Mouse (Mus musculus): ENCODE measurements around the gene Vps52. TPM values are rescaled to one million over a fixed set of nuclear protein-coding genes. Genes with fewer than 3 reads are reported as not detected.

Vps52 gene
- total RNA-seq, 1 experiment from 2014 or later, result 18.1 TPM

DNA sequence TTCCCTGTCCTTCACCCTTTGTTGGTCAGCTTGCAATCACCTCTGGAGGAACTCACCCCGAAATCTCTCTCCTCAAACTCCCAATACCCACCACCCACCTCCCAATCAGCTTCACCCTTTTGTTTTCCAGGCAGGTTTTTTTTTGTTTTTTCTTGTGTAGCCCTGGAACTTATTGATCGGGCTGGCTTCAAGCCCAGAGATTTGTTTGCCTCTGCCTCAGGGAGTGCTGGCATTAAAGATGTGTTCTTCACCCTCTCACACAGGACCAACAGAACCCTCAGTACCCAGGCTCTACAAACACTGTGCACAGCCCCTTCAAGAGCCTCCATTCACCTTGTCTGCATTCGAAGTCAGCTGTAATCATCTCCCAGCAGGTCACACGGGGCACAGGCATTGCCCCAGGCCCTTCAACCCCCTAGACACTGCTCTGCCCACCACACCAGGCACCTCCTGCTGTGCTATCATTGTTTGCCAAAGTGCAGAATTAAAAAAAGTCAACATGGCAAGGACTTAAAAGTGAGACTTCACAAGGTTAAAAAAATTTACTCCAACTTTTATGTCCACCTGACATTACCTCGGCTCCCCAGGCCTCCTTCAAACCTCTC lies 1.5 kb upstream of the Vps52 start:
- no peak for ATAC-seq (replicated peaks in 1 of 2; ENCODE audit: insufficient read depth in 1 of 2, low FRiP score in 2 of 2, low TSS enrichment in 1 of 2, low read depth in 1 of 2, poor library complexity in 2 of 2, severe bottlenecking in 2 of 2)

DNA sequence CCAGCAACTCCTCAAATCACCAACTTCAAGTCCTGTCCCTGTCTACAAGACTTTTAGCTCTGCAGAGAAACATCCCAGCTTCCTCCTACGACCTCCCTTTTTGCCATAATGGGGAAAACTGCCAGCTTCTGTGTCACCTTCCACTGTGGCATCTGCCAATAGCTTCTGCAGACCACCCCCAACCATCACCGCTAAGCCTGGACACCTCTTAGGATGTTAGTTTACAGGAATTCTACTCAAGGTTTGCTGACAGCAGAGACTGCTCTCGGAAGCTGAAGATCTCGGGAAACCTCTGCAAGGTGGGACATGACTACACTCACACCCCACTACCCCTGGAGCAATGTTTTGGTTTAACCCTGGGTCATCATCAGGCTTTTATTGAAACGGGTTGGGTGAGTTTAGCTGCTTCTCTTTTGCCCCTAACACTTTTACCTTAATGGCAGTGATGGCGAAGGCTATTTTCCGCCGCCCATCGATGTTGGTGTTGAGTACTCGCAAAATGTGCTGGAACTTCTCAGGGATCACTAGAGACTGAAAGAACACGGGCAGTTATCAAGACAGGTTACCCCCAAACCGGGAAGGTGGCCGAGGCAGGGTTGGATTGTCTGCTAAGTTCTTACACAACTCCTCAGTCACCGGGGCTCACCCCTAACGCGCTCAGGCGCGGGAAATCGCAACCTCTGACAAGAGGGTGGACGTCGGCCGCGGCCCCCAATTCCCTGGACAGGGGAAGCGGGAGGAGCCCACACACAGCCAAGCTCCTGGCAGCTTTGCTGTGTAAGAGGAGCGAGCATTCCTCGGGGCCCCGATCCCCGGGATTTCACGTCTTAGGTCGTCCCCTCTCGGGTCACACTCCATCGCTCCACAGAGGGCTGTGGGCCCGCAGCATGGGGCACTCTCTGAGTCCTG lies 712 bp upstream of the Vps52 start:
- 0 out of 4 replicates have a peak, but pooled peaks have one; percentile 1 for ATAC-seq (replicated peaks in 1 of 2; ENCODE audit: insufficient read depth in 1 of 2, low FRiP score in 2 of 2, low TSS enrichment in 1 of 2, low read depth in 1 of 2, poor library complexity in 2 of 2, severe bottlenecking in 2 of 2)

DNA sequence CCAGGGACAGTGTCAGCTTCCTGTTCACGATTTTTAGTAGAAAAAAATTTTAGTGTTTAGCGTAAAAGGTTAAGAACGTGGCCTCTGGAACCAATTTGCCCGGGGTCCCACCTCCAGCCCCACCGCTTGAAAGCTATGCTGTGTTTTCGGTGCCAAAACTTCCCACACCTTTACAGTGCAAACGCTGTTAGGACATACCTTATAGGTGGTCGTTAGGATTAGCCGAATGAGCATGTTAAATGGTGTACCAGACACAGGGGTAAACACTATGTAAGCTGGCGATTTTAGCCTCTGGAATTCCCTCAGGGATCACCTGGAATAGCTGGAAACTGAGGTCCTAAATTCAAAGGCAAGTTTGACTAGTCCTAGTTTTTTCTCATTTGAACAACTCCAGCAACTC lies 724 bp downstream of the Vps52 start:
- ATAC-seq (replicated peaks in 1 of 2; ENCODE audit: insufficient read depth in 1 of 2, low FRiP score in 2 of 2, low TSS enrichment in 1 of 2, low read depth in 1 of 2, poor library complexity in 2 of 2, severe bottlenecking in 2 of 2), result no peak

DNA sequence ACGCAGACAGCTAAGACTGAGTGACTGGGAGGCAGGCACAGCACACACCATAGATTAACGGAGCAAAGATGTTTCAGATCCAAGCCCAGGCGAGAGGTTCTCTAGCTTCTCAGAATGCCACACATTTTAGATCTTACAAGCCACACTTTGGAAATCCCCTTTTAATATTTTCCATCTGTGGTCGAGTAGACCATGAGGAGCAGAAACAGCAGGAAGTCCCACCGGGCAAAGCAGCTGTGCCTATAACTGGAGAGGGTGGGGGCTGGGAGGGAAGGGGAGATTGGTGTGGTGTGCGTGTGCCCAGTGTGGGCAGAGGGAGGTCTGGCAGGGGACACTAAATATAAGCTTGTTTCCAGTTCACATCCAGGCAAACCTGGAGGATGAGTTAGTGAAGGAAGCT lies 1.9 kb downstream of the Vps52 start:
- no peak for ATAC-seq (replicated peaks in 1 of 2; ENCODE audit: insufficient read depth in 1 of 2, low FRiP score in 2 of 2, low TSS enrichment in 1 of 2, low read depth in 1 of 2, poor library complexity in 2 of 2, severe bottlenecking in 2 of 2)

DNA sequence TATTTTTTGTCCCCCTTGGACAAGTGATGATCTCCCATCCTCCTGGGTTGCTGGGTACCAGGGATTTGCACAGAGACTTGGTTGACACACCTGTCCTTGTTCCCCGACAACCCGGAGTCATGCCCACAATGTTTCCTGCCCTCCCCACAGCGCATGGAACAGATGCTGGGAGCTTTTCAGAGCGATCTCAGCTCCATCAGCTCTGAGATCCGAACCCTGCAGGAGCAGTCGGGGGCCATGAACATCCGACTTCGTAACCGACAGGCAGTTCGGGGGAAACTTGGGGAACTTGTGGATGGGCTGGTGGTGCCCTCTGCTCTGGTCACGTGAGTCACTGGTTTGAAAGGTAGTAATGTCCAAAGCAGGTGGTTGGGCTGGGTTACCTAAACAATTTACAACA lies 2.8 kb downstream of the Vps52 start:
- ATAC-seq (replicated peaks in 1 of 2; ENCODE audit: insufficient read depth in 1 of 2, low FRiP score in 2 of 2, low TSS enrichment in 1 of 2, low read depth in 1 of 2, poor library complexity in 2 of 2, severe bottlenecking in 2 of 2), result no peak

DNA sequence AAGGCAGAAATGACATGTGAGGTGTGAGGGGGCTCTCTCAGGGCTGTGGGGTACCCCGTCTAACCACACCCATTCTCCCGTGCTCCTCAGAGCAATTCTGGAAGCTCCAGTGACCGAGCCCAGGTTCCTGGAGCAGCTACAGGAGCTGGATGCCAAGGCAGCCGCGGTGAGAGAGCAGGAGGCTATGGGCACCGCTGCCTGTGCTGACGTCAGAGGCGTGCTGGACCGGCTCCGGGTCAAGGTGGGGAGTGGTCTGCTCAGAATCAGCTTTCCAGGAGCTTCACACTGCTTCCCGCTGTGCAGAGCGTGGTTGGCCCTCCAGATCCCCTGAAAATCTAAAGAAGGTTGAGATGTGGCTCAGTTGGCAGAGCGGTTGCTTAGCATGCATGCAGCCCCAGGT lies 3.5 kb downstream of the Vps52 start:
- no peak for ATAC-seq (replicated peaks in 1 of 2; ENCODE audit: insufficient read depth in 1 of 2, low FRiP score in 2 of 2, low TSS enrichment in 1 of 2, low read depth in 1 of 2, poor library complexity in 2 of 2, severe bottlenecking in 2 of 2)

DNA sequence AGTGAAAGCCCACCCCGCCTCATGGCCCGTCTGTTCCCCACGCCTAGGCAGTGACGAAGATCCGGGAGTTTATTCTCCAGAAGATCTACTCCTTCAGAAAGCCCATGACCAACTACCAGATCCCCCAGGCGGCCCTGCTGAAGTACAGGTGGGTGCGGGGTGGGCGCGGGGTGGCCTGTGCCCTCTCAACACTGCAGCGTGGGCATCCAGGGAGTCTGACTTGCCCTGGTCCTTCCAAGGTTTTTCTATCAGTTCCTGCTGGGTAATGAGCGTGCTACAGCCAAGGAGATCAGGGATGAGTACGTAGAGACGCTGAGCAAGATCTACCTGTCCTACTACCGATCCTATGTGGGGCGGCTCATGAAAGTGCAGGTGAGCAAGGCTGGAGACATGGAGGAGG lies 4.3 kb downstream of the Vps52 start:
- ATAC-seq (replicated peaks in 1 of 2; ENCODE audit: insufficient read depth in 1 of 2, low FRiP score in 2 of 2, low TSS enrichment in 1 of 2, low read depth in 1 of 2, poor library complexity in 2 of 2, severe bottlenecking in 2 of 2), result no peak

DNA sequence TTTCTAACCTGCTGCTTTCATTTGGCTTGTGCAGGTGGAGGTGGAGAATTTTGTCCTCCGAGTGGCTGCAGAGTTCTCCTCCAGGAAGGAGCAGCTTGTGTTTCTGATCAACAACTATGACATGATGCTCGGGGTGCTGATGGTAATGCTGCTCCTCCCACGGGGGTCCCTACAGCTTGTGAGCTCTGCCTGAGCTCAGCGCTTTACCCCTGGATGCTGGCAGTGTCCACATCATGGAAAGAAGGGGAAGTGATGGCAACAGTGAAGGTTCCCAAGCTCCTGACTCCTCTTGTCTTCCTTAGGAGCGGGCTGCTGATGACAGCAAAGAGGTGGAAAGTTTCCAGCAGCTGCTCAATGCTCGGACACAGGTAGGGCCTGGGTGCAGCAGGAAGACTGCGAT lies 7.3 kb downstream of the Vps52 start:
- no peak for ATAC-seq (replicated peaks in 1 of 2; ENCODE audit: insufficient read depth in 1 of 2, low FRiP score in 2 of 2, low TSS enrichment in 1 of 2, low read depth in 1 of 2, poor library complexity in 2 of 2, severe bottlenecking in 2 of 2)

DNA sequence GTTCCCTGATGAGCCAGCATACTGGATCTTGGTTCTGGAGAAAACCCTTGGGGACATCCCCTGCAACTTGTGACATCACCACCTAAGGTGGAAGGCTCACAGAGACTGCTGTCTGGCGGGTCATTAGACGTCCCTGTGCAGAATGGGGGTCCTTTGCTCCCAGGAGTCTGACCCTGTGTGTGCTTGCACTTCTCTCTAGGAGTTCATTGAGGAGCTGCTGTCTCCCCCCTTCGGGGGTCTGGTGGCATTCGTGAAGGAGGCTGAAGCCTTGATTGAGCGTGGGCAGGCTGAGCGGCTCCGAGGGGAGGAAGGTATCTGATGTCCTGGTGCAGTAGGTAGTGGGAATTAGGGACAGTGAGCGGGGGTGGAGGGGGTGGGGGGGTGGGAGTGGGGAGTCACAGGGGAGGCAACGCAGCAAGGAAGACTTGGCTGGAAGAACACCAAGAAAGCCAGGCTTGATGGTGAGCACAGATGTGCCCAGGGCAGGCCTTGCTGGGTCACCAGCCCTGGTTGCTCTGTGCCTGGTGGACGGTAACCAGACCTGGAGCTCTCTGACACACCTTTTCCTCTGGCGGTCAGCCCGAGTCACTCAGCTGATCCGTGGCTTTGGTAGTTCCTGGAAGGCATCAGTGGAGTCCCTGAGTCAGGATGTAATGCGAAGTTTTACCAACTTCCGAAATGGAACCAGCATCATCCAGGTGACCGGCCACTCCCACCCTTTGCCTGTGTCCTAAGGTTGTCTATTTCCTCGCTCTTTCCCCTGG lies 9.7 kb downstream of the Vps52 start:
- no peak for ATAC-seq (replicated peaks in 1 of 2; ENCODE audit: insufficient read depth in 1 of 2, low FRiP score in 2 of 2, low TSS enrichment in 1 of 2, low read depth in 1 of 2, poor library complexity in 2 of 2, severe bottlenecking in 2 of 2)

DNA sequence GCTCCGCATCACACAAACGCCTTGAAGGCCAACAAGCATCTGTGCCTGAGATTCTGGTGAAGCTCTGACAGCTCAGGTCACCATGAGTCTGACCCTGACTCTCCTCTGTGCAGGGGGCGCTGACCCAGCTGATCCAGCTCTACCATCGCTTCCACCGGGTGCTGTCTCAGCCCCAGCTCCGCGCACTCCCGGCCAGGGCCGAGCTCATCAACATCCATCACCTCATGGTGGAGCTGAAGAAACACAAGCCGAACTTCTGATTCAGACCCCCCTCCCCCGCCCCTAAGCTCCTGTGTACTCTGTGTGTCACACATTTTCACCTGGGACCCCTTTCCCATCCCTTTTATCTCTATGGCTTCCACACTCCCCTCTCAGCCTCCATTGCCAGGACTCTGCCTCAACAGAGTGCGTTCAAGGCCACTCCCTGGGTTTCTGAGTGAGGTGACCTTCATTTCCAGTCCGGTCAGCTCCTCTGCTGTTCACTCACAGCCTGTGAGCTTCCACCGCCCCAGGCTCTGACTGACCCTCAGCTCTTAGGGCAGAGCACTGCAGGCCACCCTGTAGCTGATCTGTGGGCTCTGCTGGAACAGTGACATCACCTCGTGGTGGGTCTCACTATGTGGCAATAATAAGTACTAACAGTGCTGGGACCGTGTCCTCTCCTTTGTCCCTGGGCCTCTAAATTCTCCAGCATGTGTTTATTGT lies 10.4 kb downstream of the Vps52 start:
- no peak for ATAC-seq (replicated peaks in 1 of 2; ENCODE audit: insufficient read depth in 1 of 2, low FRiP score in 2 of 2, low TSS enrichment in 1 of 2, low read depth in 1 of 2, poor library complexity in 2 of 2, severe bottlenecking in 2 of 2)

DNA sequence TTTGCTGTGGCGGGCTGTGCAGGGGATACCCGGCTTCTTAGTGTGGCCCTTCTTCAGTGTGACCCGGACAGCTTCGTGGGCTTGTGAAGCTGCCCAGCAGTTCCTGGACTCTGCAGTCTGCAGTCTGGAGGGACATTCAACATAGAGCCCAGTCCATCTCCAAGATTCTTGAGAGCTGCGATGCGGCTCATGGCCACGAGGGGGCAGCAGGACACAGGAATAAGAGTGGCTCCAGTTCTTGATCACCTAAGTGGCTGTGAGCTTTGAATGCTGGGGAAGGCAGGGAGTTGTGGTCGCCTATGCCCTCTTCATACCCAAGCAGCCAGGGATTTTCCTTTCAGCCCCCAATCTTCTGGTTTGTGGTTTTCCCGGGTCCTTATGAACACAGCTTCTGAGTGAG lies 12.9 kb downstream of the Vps52 start:
- ATAC-seq (replicated peaks in 1 of 2; ENCODE audit: insufficient read depth in 1 of 2, low FRiP score in 2 of 2, low TSS enrichment in 1 of 2, low read depth in 1 of 2, poor library complexity in 2 of 2, severe bottlenecking in 2 of 2), result peak; percentile 86 to 89

DNA sequence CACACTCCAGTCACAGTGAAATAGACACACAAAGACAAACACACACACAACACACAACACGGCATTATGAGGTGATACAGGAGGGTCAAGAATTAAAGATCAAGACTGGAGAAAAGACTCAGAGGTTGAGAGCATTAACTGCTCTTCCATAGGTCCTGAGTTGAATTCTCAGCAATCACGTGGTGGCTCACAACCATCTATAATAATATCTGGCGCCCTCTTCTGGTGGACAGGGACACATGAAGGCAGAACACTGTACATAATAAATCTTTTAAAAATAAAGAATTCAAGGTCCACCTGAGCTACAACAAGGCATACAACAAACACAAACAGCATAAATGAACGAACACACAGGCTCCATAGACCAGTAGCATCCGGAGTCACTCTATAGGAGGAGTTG lies 13.3 kb downstream of the Vps52 start:
- peak in 1 of 2 experiments; percentile 26; a peak in 1 of 4 replicates for ATAC-seq (replicated peaks in 1 of 2; ENCODE audit: insufficient read depth in 1 of 2, low FRiP score in 2 of 2, low TSS enrichment in 1 of 2, low read depth in 1 of 2, poor library complexity in 2 of 2, severe bottlenecking in 2 of 2)

DNA sequence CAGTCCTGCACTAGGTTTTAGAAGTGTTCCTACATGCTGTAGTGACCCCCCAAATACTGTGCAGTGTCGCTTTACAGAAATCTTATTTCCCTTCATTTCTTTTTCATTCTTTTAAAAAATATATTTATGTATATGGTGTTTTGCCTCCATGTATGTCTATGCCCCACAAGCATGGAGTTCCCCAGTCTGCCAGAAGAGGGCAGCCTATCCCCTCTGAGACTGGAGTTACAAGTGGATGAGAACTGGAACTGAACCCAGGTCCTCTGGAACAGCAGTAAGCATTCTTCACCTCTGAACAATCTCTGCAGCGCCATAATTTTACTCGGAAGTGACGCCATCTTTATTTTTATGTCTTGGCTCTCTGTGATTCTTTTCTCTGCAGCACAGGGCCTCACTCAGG lies 13.8 kb downstream of the Vps52 start:
- no peak for ATAC-seq (replicated peaks in 1 of 2; ENCODE audit: insufficient read depth in 1 of 2, low FRiP score in 2 of 2, low TSS enrichment in 1 of 2, low read depth in 1 of 2, poor library complexity in 2 of 2, severe bottlenecking in 2 of 2)

DNA sequence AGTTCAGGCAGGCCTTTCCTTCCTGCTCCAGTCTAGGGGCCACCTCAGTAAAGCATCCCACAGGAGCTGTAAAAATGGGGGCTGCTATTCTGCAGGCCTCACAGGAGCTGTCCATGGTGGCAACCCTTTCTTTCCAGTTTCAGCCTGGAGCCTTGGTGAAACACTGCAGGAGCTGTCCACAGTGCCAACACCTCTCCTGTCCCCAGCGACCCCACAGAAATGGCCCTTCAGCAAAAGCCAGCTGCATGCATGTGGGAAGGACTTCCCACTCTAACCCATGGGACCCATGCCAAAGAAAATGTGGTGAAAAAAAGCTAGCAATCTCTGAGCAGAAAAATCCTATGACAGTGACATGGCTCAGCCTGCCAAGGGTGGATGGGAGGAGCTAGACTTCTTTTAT lies 17.1 kb downstream of the Vps52 start:
- ATAC-seq (replicated peaks in 1 of 2; ENCODE audit: insufficient read depth in 1 of 2, low FRiP score in 2 of 2, low TSS enrichment in 1 of 2, low read depth in 1 of 2, poor library complexity in 2 of 2, severe bottlenecking in 2 of 2), result 0 out of 4 replicates have a peak, but pooled peaks of 1 of the 2 experiments have one; percentile 29

DNA sequence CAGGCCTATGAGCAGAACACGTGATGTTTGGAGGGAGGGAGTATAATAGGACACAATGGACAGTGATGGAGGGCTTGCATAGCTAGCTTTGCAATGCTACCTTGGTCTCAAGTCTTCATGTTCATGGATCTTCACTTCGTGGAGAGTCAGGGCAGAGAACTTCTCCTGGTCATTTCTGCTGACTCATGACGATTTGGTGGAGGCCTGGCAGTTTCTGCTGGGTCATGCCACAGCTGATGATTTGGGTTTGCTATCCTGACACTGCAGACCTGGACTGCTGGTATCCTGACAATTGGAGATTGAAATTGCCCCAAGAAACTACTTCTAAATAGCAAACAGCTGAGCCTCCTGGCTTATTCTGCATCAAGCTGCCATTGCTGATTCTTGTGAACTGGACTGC lies 18.0 kb downstream of the Vps52 start:
- ATAC-seq (replicated peaks in 1 of 2; ENCODE audit: insufficient read depth in 1 of 2, low FRiP score in 2 of 2, low TSS enrichment in 1 of 2, low read depth in 1 of 2, poor library complexity in 2 of 2, severe bottlenecking in 2 of 2), result no peak

DNA sequence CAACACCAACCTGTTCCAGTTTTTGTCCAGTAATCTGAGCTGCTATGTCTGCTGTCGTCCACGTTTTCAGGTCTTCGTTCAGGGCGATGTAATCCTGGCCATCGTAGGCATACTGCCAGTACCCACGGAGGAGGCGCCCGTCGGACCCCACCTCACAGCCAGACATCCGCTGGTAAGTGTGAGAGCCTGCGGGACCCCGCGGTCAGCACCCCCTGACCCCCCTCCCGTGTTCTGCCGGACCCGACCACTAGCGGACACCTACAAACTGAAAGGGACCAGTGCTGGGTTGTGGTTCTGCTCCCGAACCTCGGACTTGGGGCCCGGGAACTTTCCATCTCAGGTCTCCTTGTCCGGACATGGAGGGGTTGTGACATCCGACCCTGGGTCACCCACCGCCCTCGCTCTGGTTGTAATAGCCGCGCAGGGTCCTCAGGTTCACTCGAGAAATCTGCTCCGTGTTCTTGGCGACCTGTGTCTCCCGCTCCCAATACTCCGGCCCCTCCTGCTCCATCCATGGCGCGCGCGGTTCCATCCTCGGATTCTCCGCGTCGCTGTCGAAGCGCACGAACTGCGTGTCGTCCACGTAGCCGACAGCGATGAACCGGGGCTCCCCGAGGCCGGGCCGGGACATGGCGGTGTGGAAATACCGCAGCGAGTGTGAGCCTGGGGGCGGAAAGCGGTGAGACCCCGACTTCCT lies 22.4 kb downstream of the Vps52 start:
- no peak for ATAC-seq (replicated peaks in 1 of 2; ENCODE audit: insufficient read depth in 1 of 2, low FRiP score in 2 of 2, low TSS enrichment in 1 of 2, low read depth in 1 of 2, poor library complexity in 2 of 2, severe bottlenecking in 2 of 2)

DNA sequence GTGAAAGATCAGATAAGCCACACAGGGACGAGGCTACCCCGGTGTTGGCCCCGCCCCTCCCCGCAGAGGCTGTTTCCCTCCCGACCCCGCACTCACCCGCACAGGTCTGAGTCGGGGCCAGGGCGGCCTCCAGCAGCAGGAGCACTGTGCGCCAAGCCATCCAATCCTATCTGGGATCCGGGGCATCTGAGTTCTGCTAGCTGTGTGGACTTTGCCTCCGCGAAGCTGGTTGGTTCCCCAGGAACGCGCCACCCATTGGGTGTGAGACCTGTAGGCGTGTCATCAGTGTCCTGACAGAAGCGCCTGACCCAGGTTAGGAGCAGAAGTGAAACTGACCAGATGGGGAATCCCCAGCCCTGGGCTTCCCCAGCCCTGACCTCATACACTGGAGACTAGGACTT lies 23.0 kb downstream of the Vps52 start:
- peak; percentile 91 for ATAC-seq (replicated peaks in 1 of 2; ENCODE audit: insufficient read depth in 1 of 2, low FRiP score in 2 of 2, low TSS enrichment in 1 of 2, low read depth in 1 of 2, poor library complexity in 2 of 2, severe bottlenecking in 2 of 2)

Data from hematopoietic stem cell, adult 5-6 weeks (primary cell).